Mouse (Mus musculus) right cerebral cortex, postnatal 14 days (tissue): ENCODE data around the gene Tmod1.

Experiments
- DNase-seq: peaks from one replicate; pipeline ENCODE4 v3.0.0; 2022

Tmod1 gene

GRCm38 (mm10) chr4:46056163-46056562, 17.4 kb downstream of the Tmod1 start:
- DNase-seq: no peak

- DNase-seq: peak; percentile 47
These were observed 22.7 kb downstream of the Tmod1 start for GRCm38 (mm10) chr4:46061259-46061962.

- DNase-seq: no peak
These were observed 25.1 kb downstream of the Tmod1 start for GRCm38 (mm10) chr4:46063841-46064240.

GRCm38 (mm10) chr4:46064263-46064662, 25.5 kb downstream of the Tmod1 start:
- no peak for DNase-seq

GRCm38 (mm10) chr4:46064961-46065360, 26.2 kb downstream of the Tmod1 start:
- no peak for DNase-seq

GRCm38 (mm10) chr4:46065695-46066340, 27.1 kb downstream of the Tmod1 start:
- DNase-seq: no peak

- no peak for DNase-seq
These were observed 29.3 kb downstream of the Tmod1 start for GRCm38 (mm10) chr4:46068060-46068459.

- DNase-seq: no peak
These were observed 29.8 kb downstream of the Tmod1 start for GRCm38 (mm10) chr4:46068573-46068972.

GRCm38 (mm10) chr4:46069851-46070482, 31.2 kb downstream of the Tmod1 start:
- DNase-seq: no peak

GRCm38 (mm10) chr4:46072631-46073030, 33.9 kb downstream of the Tmod1 start:
- no peak for DNase-seq

GRCm38 (mm10) chr4:46073736-46074135, 35.0 kb downstream of the Tmod1 start:
- DNase-seq: peak; percentile 69

- DNase-seq: no peak
These were observed 36.9 kb downstream of the Tmod1 start for GRCm38 (mm10) chr4:46075664-46076063.

GRCm38 (mm10) chr4:46076892-46077291, 38.2 kb downstream of the Tmod1 start:
- no peak for DNase-seq

GRCm38 (mm10) chr4:46080261-46080660, 41.5 kb downstream of the Tmod1 start:
- DNase-seq: no peak

- no peak for DNase-seq
These were observed 43.8 kb downstream of the Tmod1 start for GRCm38 (mm10) chr4:46082555-46082954.

- DNase-seq: no peak
These were observed 45.9 kb downstream of the Tmod1 start for GRCm38 (mm10) chr4:46084416-46085172.

GRCm38 (mm10) chr4:46085223-46085811, 46.6 kb downstream of the Tmod1 start:
- DNase-seq: no peak

GRCm38 (mm10) chr4:46086718-46087426, 48.1 kb downstream of the Tmod1 start:
- DNase-seq: peak; percentile 43

- DNase-seq: peak; percentile 54
These were observed 48.7 kb downstream of the Tmod1 start for GRCm38 (mm10) chr4:46087427-46087771.

- DNase-seq: peak; percentile 73
These were observed 49.1 kb downstream of the Tmod1 start for GRCm38 (mm10) chr4:46087852-46088251.

GRCm38 (mm10) chr4:46089524-46090125, 50.9 kb downstream of the Tmod1 start:
- no peak for DNase-seq
